Mouse (Mus musculus) MEL (cell line): ENCODE measurements around the gene Trak1. TPM values are rescaled to one million over a fixed set of nuclear protein-coding genes. Genes with fewer than 3 reads are reported as not detected.

Experiments
- DNase-seq: peaks from one replicate; pipeline ENCODE4 v3.0.0; 2011; ENCODE audit warnings: low read depth, low spot score
- H3K27ac ChIP-seq: 2 replicates; pipeline ENCODE4 v1.5.1; 2012; ENCODE audit warnings: low read depth, mild to moderate bottlenecking, control low read depth, low read length, moderate library complexity; ENCODE audit not compliant: control insufficient read depth
- H3K27me3 ChIP-seq, 2 experiments: fragments of 150-350 bp in 1 of 2; sonication (generic) in 1 of 2; 2 replicates each; pipeline ENCODE4 v1.6.1; 2012; ENCODE audit warnings: low read length in 2 of 2, mild to moderate bottlenecking in 2 of 2, improper control_type of control experiment in 1 of 2, moderate library complexity in 1 of 2; ENCODE audit not compliant: insufficient read depth in 2 of 2, control insufficient read depth in 1 of 2
- H3K36me3 ChIP-seq, 2 experiments: 2 replicates each; pipeline ENCODE4 v1.6.1; 2012 to 2014; ENCODE audit warnings: low read length in 2 of 2, improper control_type of control experiment in 1 of 2, inconsistent platforms in 1 of 2, mild to moderate bottlenecking in 1 of 2; ENCODE audit not compliant: insufficient read depth in 2 of 2, control insufficient read depth in 1 of 2
- H3K4me1 ChIP-seq, 2 experiments: fragments of 150-350 bp in 1 of 2; sonication (generic) in 1 of 2; 2 replicates each; pipeline ENCODE4 v1.6.1; 2012; ENCODE audit warnings: low read length in 2 of 2, improper control_type of control experiment in 1 of 2, mild to moderate bottlenecking in 1 of 2; ENCODE audit not compliant: insufficient read depth in 2 of 2, control insufficient read depth in 1 of 2
- H3K4me3 ChIP-seq, 2 experiments: fragments of 150-350 bp in 1 of 2; sonication (generic) in 1 of 2; 2 replicates each; pipeline ENCODE4 v1.5.1; 2012; ENCODE audit warnings: low read depth in 2 of 2, low read length in 2 of 2, mild to moderate bottlenecking in 2 of 2, moderate library complexity in 2 of 2, control low read depth in 1 of 2, improper control_type of control experiment in 1 of 2; ENCODE audit not compliant: control insufficient read depth in 1 of 2, insufficient read depth in 1 of 2
- H3K79me2 ChIP-seq: 2 replicates; pipeline ENCODE4 v1.6.1; 2012; ENCODE audit warnings: mild to moderate bottlenecking, low read length, moderate library complexity; ENCODE audit not compliant: control insufficient read depth, poor library complexity, insufficient read depth
- H3K9ac ChIP-seq: 2 replicates; pipeline ENCODE4 v1.6.1; 2012; ENCODE audit warnings: low read depth, mild to moderate bottlenecking, control low read depth, low read length, moderate library complexity; ENCODE audit not compliant: control insufficient read depth, poor library complexity, severe bottlenecking
- H3K9me3 ChIP-seq: fragments of 150-350 bp; sonication (generic); replicated peaks from 2 replicates; pipeline ENCODE4 v1.6.1; 2012; ENCODE audit warnings: mild to moderate bottlenecking, low read length, improper control_type of control experiment, moderate library complexity; ENCODE audit not compliant: insufficient read depth
- EP300 ChIP-seq, 2 experiments: IDR thresholded peaks; 2 replicates each; pipeline ENCODE4 v1.6.1; 2011; ENCODE audit warnings: improper control_type of control experiment in 2 of 2, low read length in 2 of 2, low read depth in 1 of 2, mild to moderate bottlenecking in 1 of 2
- GABPA ChIP-seq: IDR thresholded peaks from 2 replicates; pipeline ENCODE4 v1.6.1; 2012; ENCODE audit warnings: low read depth, mild to moderate bottlenecking, inconsistent platforms, low read length, improper control_type of control experiment, moderate library complexity
- HCFC1 ChIP-seq: IDR thresholded peaks from 2 replicates; pipeline ENCODE4 v1.6.1; 2012; ENCODE audit warnings: low read depth, mild to moderate bottlenecking, inconsistent platforms, low read length, improper control_type of control experiment, moderate library complexity
- MAFK ChIP-seq: IDR thresholded peaks from 2 replicates; pipeline ENCODE4 v1.6.1; 2011; ENCODE audit warnings: low read depth, mild to moderate bottlenecking, low read length, improper control_type of control experiment, borderline replicate concordance
- MAX ChIP-seq: IDR thresholded peaks from 2 replicates; pipeline ENCODE4 v1.6.1; 2011; ENCODE audit warnings: low read length, improper control_type of control experiment
- MXI1 ChIP-seq: IDR thresholded peaks from 2 replicates; pipeline ENCODE4 v1.6.1; 2011; ENCODE audit warnings: mild to moderate bottlenecking, low read depth, low read length, improper control_type of control experiment
- MYC ChIP-seq: IDR thresholded peaks from 2 replicates; pipeline ENCODE4 v1.6.1; 2011; ENCODE audit warnings: low read depth, mild to moderate bottlenecking, low read length, improper control_type of control experiment, moderate library complexity
- POLR2A ChIP-seq, 2 experiments: IDR thresholded peaks; 2 replicates each; pipeline ENCODE4 v1.6.1; 2011 to 2012; ENCODE audit warnings: low read length in 2 of 2, mild to moderate bottlenecking in 2 of 2, control low read depth in 1 of 2, improper control_type of control experiment in 1 of 2, low read depth in 1 of 2, moderate library complexity in 1 of 2; ENCODE audit not compliant: control insufficient read depth in 1 of 2, insufficient read depth in 1 of 2, poor library complexity in 1 of 2
- RAD21 ChIP-seq: IDR thresholded peaks from 2 replicates; pipeline ENCODE4 v1.6.1; 2011; ENCODE audit warnings: mild to moderate bottlenecking, low read depth, low read length, improper control_type of control experiment
- TAL1 ChIP-seq: IDR thresholded peaks from 2 replicates; pipeline ENCODE4 v1.6.1; 2012; ENCODE audit warnings: mild to moderate bottlenecking, inconsistent platforms, low read length, moderate library complexity, mixed read lengths
- TCF12 ChIP-seq: IDR thresholded peaks from 2 replicates; pipeline ENCODE4 v1.6.1; 2014; ENCODE audit warnings: low read depth, mild to moderate bottlenecking, inconsistent platforms, low read length, improper control_type of control experiment, moderate library complexity
- UBTF ChIP-seq: IDR thresholded peaks from 2 replicates; pipeline ENCODE4 v1.6.1; 2012; ENCODE audit warnings: low read depth, mild to moderate bottlenecking, inconsistent platforms, low read length, improper control_type of control experiment, moderate library complexity, borderline replicate concordance; ENCODE audit not compliant: insufficient read depth
- USF1 ChIP-seq: IDR thresholded peaks from 2 replicates; pipeline ENCODE4 v1.6.1; 2014; ENCODE audit warnings: low read depth, mild to moderate bottlenecking, inconsistent platforms, low read length, improper control_type of control experiment, moderate library complexity
- ZKSCAN1 ChIP-seq: IDR thresholded peaks from 2 replicates; pipeline ENCODE4 v1.6.1; 2012; ENCODE audit warnings: low read depth, mild to moderate bottlenecking, inconsistent platforms, low read length, improper control_type of control experiment, moderate library complexity
- ZMIZ1 ChIP-seq: IDR thresholded peaks from 2 replicates; pipeline ENCODE4 v1.6.1; 2012; ENCODE audit warnings: low read depth, mild to moderate bottlenecking, inconsistent platforms, low read length, improper control_type of control experiment, moderate library complexity
- ZNF384 ChIP-seq: IDR thresholded peaks from 2 replicates; pipeline ENCODE4 v1.6.1; 2012; ENCODE audit warnings: low read depth, mild to moderate bottlenecking, inconsistent platforms, low read length, improper control_type of control experiment
- polyA plus RNA-seq, 2 experiments: library from polyadenylated mRNA; stranded (reverse) in 1 of 2; unstranded in 1 of 2; fragments of >175 nt in 1 of 2; fragments of >200 nt in 1 of 2; gene quantifications; 2 replicates each; pipeline versions ENCODE4 v1.2.1 to v1.2.4; 2012; ENCODE audit warnings: low replicate concordance in 2 of 2, low read depth in 1 of 2; ENCODE audit not compliant: insufficient read length in 2 of 2, insufficient read depth in 1 of 2, missing spikeins in 1 of 2
- total RNA-seq: library from RNA; depleted of rRNA; stranded (reverse); fragments of 300-350 nt; gene quantifications from 2 replicates; pipeline ENCODE4 v1.2.3, GENCODE M21; 2012

Trak1 gene
- total and polyA plus RNA-seq, 3 experiments, result 16.2 to 35.5 TPM; not detected in 1

GRCm38 (mm10) chr9:121436501-121436900 lies 139.2 kb downstream of the Trak1 start:
- no peak overlapping the region for H3K4me3 ChIP-seq
- peaks cover 0 to 3% of the 10 kb centered on the region in 2 experiments; a peak in 1 of 4 replicates for H3K36me3 ChIP-seq

GRCm38 (mm10) chr9:121442145-121442544 lies 144.8 kb downstream of the Trak1 start:
- TF ChIP-seq ZNF384 (no peak), ZMIZ1 (no peak), GABPA (no peak)
- no peaks in the 10 kb centered on the region for H3K9me3 ChIP-seq
- H3K27me3 ChIP-seq, result no peaks in the 10 kb centered on the region
- H3K9ac ChIP-seq, result no peak overlapping the region
- no peaks in the 10 kb centered on the region for H3K36me3 ChIP-seq
- no peaks in the 10 kb centered on the region for H3K4me1 ChIP-seq
- no peak overlapping the region for H3K27ac ChIP-seq
- no peak overlapping the region for H3K4me3 ChIP-seq
- no peaks in the 10 kb centered on the region for H3K79me2 ChIP-seq
- DNase-seq, result no peak

More at GRCm38 (mm10) chr9:121436501-121436900, 139.2 kb downstream of the Trak1 start:
- Histone ChIP-seq H3K4me1 (peaks cover 0 to 11% of the 10 kb centered on the region in 2 experiments; a peak in 2 of 4 replicates), H3K27ac (no peak overlapping the region), H3K9ac (no peak overlapping the region), H3K79me2 (no peaks in the 10 kb centered on the region), H3K9me3 (no peaks in the 10 kb centered on the region), H3K27me3 (no peaks in the 10 kb centered on the region)
- TF ChIP-seq USF1, result no peak
- no peak for TF ChIP-seq RAD21
- no peak for TF ChIP-seq MAX
- TF ChIP-seq ZMIZ1, result no peak
- TF ChIP-seq EP300 (IDR thresholded peaks at IDR 0.05; ENCODE audit: low read depth in 1 of 2, low read length in 2 of 2), result no peak
- no peak for TF ChIP-seq HCFC1
- no peak for TF ChIP-seq TCF12
- no peak for TF ChIP-seq MXI1
- TF ChIP-seq UBTF, result no peak
- no peak for TF ChIP-seq POLR2A (IDR thresholded peaks at IDR 0.05; ENCODE audit: control insufficient read depth in 1 of 2, insufficient read depth in 1 of 2, low read depth in 1 of 2, low read length in 2 of 2, poor library complexity in 1 of 2)
- no peak for TF ChIP-seq ZKSCAN1
- no peak for TF ChIP-seq MYC
- no peak for TF ChIP-seq MAFK
- no peak for TF ChIP-seq TAL1
- no peak for DNase-seq
